Mouse (Mus musculus): ENCODE results near the gene Bcdin3d. TPM values are rescaled to one million over a fixed set of nuclear protein-coding genes. Genes with fewer than 3 reads are reported as not detected.
"Not testable (repeated sequence)": the region's sequence is repeated elsewhere in the genome, so short reads cannot be mapped to it uniquely, and the experiment has no call there.

Gene Bcdin3d
- polyA plus RNA-seq, 1 experiment from 2014 or later = 21.5 TPM

DNA sequence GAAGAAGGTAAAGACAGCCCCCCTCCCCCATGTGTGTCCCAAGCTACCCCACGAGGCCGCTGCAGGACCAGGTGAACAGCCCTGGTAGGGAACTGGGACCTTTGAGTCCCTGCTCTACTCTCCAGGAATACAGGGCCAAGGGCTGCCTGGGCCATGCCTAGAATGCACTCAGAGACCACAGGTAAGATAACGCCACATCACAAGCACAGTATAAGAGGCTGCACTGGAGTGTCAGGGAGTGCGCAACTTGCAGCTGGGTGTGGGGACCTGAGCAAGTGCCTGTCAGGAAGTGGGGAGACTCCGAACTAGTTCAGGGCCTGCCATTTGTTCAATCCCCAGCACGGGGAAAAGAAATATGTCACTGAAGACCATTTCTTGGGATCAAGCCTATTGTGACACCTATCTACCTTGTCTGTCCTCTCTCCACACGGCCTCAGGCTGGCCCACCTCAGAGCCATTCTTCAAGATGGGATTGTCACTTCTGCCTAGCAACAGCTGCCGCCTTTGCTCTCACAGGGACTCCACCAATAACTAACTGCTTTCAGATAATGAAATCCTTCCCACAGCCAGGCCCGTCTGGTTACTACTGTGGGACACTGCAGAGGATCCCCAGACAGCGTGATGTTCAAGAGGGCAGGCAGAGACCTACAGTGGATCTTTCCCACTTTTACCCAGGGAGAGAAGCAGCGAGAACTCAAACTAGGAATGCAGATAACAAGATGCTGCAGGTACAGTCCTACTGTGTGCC, 21.2 kb downstream of the Bcdin3d start:
- H3K4me3 ChIP-seq (replicated peaks) = no peak overlapping the region
- no peaks in the 10 kb centered on the region for H3K9me3 ChIP-seq
- H3K9ac ChIP-seq = no peak overlapping the region
- no peaks in the 10 kb centered on the region for H3K27me3 ChIP-seq
- H3K27ac ChIP-seq = no peak overlapping the region
- WGBS = 85% methylated on average over 11 of the region's 11 CpGs
- 0 out of 2 replicates have a peak, but pooled peaks cover 4% of the 10 kb centered on the region for H3K36me3 ChIP-seq (replicated peaks)
- no peak overlapping the region for H3K4me2 ChIP-seq
- ATAC-seq (ENCODE audit: low FRiP score) = no peak
- peaks cover 47% of the 10 kb centered on the region for H3K4me1 ChIP-seq

DNA sequence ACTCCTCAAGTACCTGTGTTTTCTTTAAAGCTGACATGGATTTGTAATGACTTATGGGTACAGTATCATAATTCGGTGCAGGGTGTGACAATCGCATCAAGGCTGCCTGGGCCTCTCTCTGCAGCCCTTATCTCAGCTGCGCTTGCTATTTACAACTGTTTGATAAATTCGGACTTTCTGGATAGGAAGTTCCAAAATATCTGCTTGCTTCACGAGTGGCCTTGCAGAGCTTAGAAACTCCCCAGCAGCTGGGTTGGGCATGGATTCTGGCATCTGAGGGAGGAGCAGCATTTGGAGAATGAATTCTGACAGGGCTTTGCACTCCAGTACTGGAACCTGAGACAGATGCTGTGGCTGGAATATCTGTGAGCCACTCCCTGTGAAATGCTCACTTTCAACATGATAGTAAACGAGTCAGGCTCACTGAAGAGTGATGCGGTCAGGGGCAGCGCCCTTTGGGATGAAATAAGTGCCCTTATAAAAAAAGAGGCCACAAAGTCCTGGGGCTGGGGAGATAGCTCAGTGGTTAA, 24.7 kb downstream of the Bcdin3d start:
- WGBS = 92% methylated on average over 8 of the region's 8 CpGs
- no peak overlapping the region for H3K9ac ChIP-seq
- H3K4me2 ChIP-seq = no peak overlapping the region
- H3K4me3 ChIP-seq (replicated peaks) = no peak overlapping the region
- no peak for ATAC-seq (ENCODE audit: low FRiP score)
- no peaks in the 10 kb centered on the region for H3K27me3 ChIP-seq
- peak overlapping the region; percentile 25; the same call in 1 of the 2 replicates for H3K27ac ChIP-seq
- H3K9me3 ChIP-seq = no peaks in the 10 kb centered on the region
- H3K4me1 ChIP-seq = peaks cover 28% of the 10 kb centered on the region
- 0 out of 2 replicates have a peak, but pooled peaks cover 4% of the 10 kb centered on the region for H3K36me3 ChIP-seq (replicated peaks)

DNA sequence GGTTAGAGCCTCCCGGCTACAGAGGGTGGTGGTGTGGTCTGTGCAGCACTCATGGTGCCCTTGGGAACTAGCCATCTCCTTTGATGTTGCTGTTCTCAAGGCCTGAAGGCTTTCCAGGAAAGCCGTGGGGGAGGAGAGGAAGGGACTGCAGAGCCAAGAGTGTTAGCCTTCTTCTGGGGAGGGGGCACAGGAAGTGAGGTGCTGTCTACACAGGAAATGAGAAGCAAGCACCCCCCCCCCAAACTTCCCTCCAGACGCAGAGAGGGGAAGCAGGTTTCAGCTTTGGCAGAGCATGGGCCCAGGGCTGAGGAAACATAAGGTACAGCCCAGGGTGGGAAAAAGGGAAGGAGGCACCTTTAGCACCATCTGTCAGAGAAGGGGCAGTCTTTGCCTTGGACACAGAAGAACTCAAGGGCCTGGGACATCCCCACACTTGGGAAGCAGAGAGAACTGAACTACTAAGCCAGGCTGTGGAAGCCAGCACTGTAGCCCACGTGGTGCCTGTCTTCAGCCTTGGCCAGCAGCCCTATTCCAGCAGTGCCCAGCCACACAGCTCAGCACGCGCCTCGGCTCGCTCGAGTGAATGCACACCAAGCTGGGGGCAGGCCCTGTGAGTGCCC, 25.3 kb downstream of the Bcdin3d start:
- Histone ChIP-seq H3K27ac (peak overlapping the region; percentile 25; the same call in 1 of the 2 replicates), H3K36me3 (replicated peaks) (peaks cover 4% of the 10 kb centered on the region; the same call in 1 of the 2 replicates), H3K9ac (no peak overlapping the region), H3K27me3 (no peaks in the 10 kb centered on the region), H3K9me3 (no peaks in the 10 kb centered on the region), H3K4me3 (replicated peaks) (no peak overlapping the region), H3K4me1 (peaks cover 24% of the 10 kb centered on the region), H3K4me2 (no peak overlapping the region)
- WGBS = 81% methylated on average over 9 of the region's 9 CpGs
- no peak for ATAC-seq (ENCODE audit: low FRiP score)

DNA sequence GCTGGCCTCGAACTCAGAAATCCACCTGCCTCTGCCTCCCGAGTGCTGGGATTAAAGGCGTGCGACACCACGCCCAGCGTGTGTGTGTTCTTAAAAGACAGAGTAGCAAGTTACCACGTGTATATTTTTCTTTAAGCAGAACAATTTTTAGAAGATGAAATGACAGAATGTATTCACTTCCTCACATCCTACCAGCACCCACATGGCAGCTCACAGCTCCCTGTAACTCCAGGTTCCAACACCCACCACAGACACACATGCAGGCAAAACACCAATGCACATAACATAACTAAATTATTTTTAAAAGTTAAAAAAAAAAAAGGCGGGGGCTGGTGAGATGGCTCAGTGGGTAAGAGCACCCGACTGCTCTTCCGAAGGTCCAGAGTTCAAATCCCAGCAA, 28.4 kb downstream of the Bcdin3d start:
- H3K4me2 ChIP-seq; H3K9me3 ChIP-seq; H3K4me3 ChIP-seq (replicated peaks); H3K27ac ChIP-seq; H3K36me3 ChIP-seq (replicated peaks); H3K27me3 ChIP-seq; H3K9ac ChIP-seq; ATAC-seq (ENCODE audit: low FRiP score): not testable (repeated sequence)
- 91% methylated on average over 10 of the region's 10 CpGs for WGBS
- peaks cover 11% of the 10 kb centered on the region for H3K4me1 ChIP-seq

DNA sequence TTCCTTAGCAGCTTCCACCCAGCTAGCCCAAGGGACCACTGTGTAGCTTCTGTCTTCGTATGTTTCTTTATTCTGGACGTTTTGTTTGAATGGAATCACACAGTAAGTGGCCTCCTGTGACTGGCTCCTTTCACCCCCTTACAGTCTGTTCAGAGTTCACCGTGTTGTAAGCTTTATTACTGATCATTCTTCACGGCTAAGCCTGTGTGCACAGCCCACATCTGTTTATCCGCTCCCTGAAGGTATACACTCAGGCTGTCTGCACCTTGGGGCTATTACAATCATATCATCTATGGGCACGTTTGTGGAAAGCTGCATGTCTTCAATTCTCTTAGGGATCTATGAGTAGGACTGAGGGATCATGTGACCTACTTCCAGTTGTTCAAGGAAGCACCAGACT, 29.0 kb downstream of the Bcdin3d start:
- peaks cover 16% of the 10 kb centered on the region for H3K4me1 ChIP-seq
- H3K9ac ChIP-seq = no peak overlapping the region
- H3K36me3 ChIP-seq (replicated peaks) = no peaks in the 10 kb centered on the region; the same call in 1 of the 2 replicates
- H3K4me3 ChIP-seq (replicated peaks) = no peak overlapping the region
- no peaks in the 10 kb centered on the region for H3K9me3 ChIP-seq
- WGBS = 68% methylated on average over 6 of the region's 6 CpGs
- H3K27ac ChIP-seq = no peak overlapping the region
- H3K4me2 ChIP-seq = no peak overlapping the region
- no peak for ATAC-seq (ENCODE audit: low FRiP score)
- H3K27me3 ChIP-seq = no peaks in the 10 kb centered on the region

DNA sequence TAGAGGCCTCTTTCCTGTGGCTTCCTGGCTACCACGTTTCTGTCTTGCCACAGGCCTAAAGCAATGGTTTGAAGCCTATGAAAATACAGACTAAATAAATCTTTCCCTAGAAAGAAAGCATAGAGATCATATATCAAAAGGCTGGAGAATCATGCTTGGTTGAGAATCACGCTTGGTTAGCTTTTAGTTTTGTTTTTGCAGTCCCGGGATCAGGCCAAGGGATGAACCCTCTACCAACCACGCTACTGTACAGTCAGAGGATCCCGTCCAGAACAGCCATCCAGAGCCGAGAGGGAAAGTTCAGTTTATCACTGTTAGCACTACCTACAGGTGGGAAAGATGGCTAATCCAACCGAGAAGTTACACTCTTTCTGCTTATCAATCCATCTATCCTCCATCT, 32.2 kb downstream of the Bcdin3d start:
- Histone ChIP-seq H3K4me3 (replicated peaks) (no peak overlapping the region), H3K36me3 (replicated peaks) (peaks cover 8% of the 10 kb centered on the region; the same call in 1 of the 2 replicates), H3K4me2 (no peak overlapping the region), H3K27me3 (no peaks in the 10 kb centered on the region), H3K4me1 (peaks cover 22% of the 10 kb centered on the region), H3K9me3 (no peaks in the 10 kb centered on the region), H3K9ac (no peak overlapping the region), H3K27ac (no peak overlapping the region)
- ATAC-seq (ENCODE audit: low FRiP score) = no peak
- WGBS = 88% methylated on average over 7 of the region's 7 CpGs

DNA sequence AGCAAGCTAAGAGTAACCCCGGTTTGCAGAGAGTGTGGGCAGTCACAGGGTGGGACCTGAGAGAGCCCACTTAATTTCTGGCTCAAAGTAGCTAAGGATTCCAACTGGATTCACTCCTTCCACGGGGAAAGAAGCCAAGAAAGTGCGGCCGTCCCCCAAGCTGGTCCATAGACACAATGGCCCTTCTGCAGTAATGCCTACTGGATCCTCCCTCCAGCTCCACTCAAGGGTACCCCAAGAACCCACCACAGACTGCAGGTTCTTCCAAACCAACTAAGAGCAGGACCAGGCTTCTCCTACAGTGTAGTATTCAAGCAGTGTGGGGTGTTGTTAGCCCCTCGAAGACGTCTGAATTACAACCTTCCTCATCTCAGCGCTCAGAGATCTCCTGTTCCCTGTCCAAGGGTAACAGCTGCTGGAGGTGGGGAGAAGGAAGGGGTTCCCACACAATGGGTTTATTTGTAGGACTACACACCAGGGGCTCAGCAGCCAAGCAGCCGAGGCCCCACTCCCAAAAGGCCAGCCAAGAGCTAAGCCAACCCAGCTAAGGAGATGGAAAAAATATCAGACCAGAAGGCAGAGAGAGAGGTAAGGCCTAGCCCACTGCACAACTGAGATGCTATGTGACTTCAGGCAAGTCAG, 33.6 kb downstream of the Bcdin3d start:
- WGBS = 70% methylated on average over 8 of the region's 8 CpGs

DNA sequence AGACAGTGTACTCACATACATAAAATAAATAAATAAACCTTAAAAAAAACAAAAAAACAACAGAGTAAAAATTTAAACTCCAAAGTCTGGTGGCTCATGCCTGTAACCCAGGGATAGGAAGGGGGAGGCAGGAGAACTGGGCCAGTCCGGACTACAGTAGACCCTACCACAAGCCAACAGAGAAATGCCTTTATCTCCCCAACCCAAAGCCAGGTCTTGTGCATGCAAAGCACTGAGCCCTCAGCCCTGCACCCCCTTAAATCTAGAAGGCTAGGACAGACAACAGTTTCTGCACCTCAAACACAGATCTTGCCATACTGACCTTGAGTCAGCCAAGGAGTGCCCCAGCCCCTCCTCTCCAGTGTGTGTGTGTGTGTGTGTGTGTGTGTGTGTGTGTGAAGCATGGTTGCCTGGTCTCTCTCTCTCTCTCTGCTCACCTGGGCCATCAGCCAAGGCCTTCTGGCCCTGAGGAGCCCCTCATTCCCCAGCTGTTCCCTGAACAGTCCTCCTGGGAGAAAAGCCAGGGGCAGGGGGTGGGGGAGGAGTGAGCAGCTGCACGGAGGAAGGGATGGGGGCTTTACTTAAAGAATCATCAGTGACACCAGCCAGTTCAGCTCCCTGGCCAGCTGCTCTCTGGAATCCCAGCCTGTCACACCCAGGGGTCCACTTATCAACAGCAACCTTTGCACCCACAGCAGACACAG, 34.3 kb downstream of the Bcdin3d start:
- H3K4me2 ChIP-seq = no peak overlapping the region

More for the DNA sequence above, 33.6 kb downstream of the Bcdin3d start:
- Histone ChIP-seq H3K27ac (peak overlapping the region; percentile 76), H3K4me3 (replicated peaks) (no peak overlapping the region), H3K36me3 (replicated peaks) (peaks cover 8% of the 10 kb centered on the region; the same call in 1 of the 2 replicates), H3K27me3 (no peaks in the 10 kb centered on the region), H3K9me3 (no peaks in the 10 kb centered on the region), H3K4me2 (no peak overlapping the region), H3K9ac (no peak overlapping the region; the same call in 1 of the 2 replicates), H3K4me1 (peaks cover 34% of the 10 kb centered on the region)
- ATAC-seq (ENCODE audit: low FRiP score) = no peak

DNA sequence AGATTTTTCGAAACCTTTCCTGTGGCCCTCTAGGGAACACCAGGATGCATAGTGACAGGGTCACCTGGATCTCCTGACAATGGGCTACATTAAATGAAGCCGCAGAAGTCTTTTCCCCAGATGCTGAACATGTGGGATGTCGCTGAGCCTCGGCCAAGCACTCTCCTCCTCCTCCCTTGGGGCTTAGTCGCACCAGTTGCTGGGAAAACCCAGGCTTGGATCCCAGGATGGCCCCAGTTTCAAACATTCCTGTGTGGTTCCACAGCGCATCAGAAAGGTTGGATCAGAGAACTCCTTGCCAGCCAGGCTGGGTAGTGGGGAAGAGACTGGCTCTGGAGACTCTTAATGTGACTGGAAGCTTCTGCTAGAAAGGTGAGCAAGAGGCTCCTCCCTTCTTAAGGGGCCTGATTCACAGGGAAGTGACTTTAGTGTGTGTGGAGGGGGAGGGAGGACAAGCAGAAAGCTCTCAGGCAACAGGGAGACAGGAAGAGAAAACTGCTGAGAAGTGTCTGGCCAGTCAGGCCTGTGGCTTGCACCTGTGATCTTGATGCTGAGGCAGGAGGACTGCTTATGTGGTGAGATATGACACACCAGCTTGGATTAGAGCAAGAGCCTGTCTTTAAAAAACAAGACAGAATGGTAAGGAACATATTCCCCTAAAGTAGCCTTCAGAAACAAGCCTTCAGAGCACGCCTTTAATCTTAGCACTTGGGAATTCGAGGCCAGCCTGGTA, 35.4 kb downstream of the Bcdin3d start:
- Histone ChIP-seq H3K27ac (no peak overlapping the region), H3K9ac (no peak overlapping the region), H3K4me1 (peaks cover 39% of the 10 kb centered on the region), H3K27me3 (no peaks in the 10 kb centered on the region), H3K4me2 (no peak overlapping the region), H3K36me3 (replicated peaks) (peaks cover 8% of the 10 kb centered on the region; the same call in 1 of the 2 replicates), H3K4me3 (replicated peaks) (no peak overlapping the region), H3K9me3 (no peaks in the 10 kb centered on the region)
- WGBS = 85% methylated on average over 8 of the region's 8 CpGs
- no peak for ATAC-seq (ENCODE audit: low FRiP score)

More for the DNA sequence above, 34.3 kb downstream of the Bcdin3d start:
- no peak overlapping the region for H3K4me3 ChIP-seq (replicated peaks)
- H3K9ac ChIP-seq = no peak overlapping the region; the same call in 1 of the 2 replicates
- peaks cover 32% of the 10 kb centered on the region for H3K4me1 ChIP-seq
- H3K36me3 ChIP-seq (replicated peaks) = peaks cover 8% of the 10 kb centered on the region; the same call in 1 of the 2 replicates
- WGBS = 51% methylated on average over 2 of the region's 2 CpGs
- no peaks in the 10 kb centered on the region for H3K9me3 ChIP-seq
- no peak for ATAC-seq (ENCODE audit: low FRiP score)
- H3K27me3 ChIP-seq = no peaks in the 10 kb centered on the region
- peak overlapping the region; percentile 76 for H3K27ac ChIP-seq

DNA sequence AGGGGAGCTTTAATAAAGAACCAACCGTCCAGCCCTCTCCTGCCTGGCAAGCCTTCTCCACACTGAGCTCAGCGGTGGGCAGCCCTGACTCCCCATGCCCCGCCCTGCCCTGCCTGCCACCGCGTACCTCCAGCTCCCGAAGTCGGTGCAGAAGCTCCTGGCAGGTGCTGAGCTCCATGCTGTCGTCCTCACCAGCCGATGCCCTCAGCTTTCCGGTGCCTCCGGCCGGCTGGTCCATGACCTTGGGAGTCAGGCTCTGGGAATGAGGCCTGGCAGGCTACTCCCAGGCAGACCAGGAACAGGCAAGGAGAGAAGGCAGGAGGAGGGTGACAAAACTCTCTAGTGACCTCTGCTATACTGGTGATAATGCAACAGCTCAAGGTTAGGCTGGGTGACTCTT, 40.6 kb downstream of the Bcdin3d start:
- H3K9ac ChIP-seq = no peak overlapping the region
- no peaks in the 10 kb centered on the region for H3K9me3 ChIP-seq
- peaks cover 24% of the 10 kb centered on the region for H3K4me1 ChIP-seq
- no peak overlapping the region for H3K4me3 ChIP-seq (replicated peaks)
- no peak overlapping the region for H3K27ac ChIP-seq
- H3K4me2 ChIP-seq = no peak overlapping the region
- H3K27me3 ChIP-seq = no peaks in the 10 kb centered on the region
- ATAC-seq (ENCODE audit: low FRiP score) = no peak
- 96% methylated on average over 12 of the region's 12 CpGs for WGBS
- H3K36me3 ChIP-seq (replicated peaks) = peaks cover 48% of the 10 kb centered on the region

DNA sequence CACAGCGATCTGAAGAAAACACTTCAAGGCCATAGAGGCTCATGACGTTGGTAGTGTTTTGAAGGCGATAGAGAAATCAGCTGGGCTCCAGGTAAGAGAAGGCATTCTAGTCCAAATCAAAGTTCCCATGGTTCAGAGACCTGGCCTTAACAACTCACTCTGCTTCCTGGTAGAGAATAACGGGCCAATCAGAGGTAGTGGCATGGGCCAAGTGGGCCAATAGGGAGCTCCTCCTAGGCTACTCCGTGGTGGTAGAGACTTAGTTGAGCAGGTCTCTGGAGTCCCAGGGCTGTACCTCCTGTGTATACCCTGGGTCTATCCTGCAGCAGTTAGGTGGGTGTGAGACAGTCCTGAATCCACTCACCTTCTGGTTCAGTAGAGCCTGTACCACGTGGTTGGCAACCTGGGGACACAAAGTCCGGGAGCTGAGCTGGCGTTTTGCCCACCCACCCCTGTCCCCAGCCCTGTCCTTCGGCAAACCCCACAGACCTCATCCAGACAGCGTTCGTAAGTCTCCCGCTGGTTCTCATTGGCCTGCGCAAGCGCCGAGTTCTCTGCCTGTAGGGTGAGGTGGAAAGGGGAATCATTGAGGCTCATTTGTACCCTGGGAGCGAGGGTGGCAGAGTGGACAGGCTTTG, 41.3 kb downstream of the Bcdin3d start:
- ATAC-seq (ENCODE audit: low FRiP score) = no peak
- Histone ChIP-seq H3K9me3 (no peaks in the 10 kb centered on the region), H3K4me1 (peaks cover 24% of the 10 kb centered on the region), H3K4me2 (no peak overlapping the region), H3K27me3 (no peaks in the 10 kb centered on the region), H3K27ac (no peak overlapping the region), H3K36me3 (replicated peaks) (peaks cover 46% of the 10 kb centered on the region), H3K4me3 (replicated peaks) (no peak overlapping the region), H3K9ac (no peak overlapping the region)
- WGBS = 92% methylated on average over 16 of the region's 16 CpGs
